Mouse (Mus musculus): ENCODE data around the gene Cacna1s.

DNA sequence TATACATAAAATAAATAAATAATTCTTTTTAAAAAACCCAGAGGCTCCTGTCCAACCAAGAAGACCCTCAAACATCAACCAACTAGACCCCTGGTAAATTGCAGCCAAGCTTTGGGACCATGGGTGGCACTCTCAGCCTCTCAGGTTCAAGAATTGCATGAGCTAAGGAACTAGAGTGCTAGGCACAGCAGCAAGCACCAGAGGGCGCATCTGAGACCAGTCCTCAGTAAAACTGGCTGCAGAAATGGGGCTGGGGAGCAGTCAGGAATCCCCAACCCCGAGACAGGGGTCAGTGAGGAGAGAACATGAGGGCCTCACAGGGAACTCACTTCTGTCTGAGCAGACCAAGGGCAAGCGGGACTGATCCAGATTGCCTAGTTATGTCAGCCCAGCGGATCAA lies 6.8 kb upstream of the Cacna1s start:
- TF ChIP-seq CTCF (IDR thresholded peaks at IDR 0.05; ENCODE audit: control insufficient read depth, insufficient read depth, insufficient replicate concordance, low read depth, low read length) (peak; percentile 72; the same call in 1 of the 2 replicates), POLR2A (IDR thresholded peaks at IDR 0.05; ENCODE audit: control insufficient read depth, low read depth, low read length) (no peak)
